Mouse (Mus musculus): ENCODE data around the gene Focad.
A peak's percentile ranks its signal among the peaks of the same experiment; 100 is the strongest.

Focad gene

GRCm38 (mm10) chr4:88218286-88218685 is 123.9 kb downstream of the Focad start:
- DNase-seq = no peak

- DNase-seq = no peak
These were observed 124.4 kb downstream of the Focad start for GRCm38 (mm10) chr4:88218797-88219196.

GRCm38 (mm10) chr4:88231375-88231774 is 136.9 kb downstream of the Focad start:
- DNase-seq = no peak

GRCm38 (mm10) chr4:88235941-88236340 is 141.5 kb downstream of the Focad start:
- DNase-seq = no peak

GRCm38 (mm10) chr4:88236926-88237756 is 142.7 kb downstream of the Focad start:
- no peak for DNase-seq

- no peak for DNase-seq
These were observed 143.9 kb downstream of the Focad start for GRCm38 (mm10) chr4:88238351-88238750.

GRCm38 (mm10) chr4:88243834-88244233 is 149.4 kb downstream of the Focad start:
- DNase-seq = no peak

- peak; percentile 3 for DNase-seq
These were observed 151.1 kb downstream of the Focad start for GRCm38 (mm10) chr4:88245494-88245893.

- DNase-seq = no peak
These were observed 166.9 kb downstream of the Focad start for GRCm38 (mm10) chr4:88261349-88261748.

- DNase-seq = no peak
These were observed 170.1 kb downstream of the Focad start for GRCm38 (mm10) chr4:88264536-88264935.

GRCm38 (mm10) chr4:88270408-88271067 is 176.1 kb downstream of the Focad start:
- no peak for DNase-seq

GRCm38 (mm10) chr4:88275571-88276041 is 181.2 kb downstream of the Focad start:
- DNase-seq = no peak

GRCm38 (mm10) chr4:88276058-88276734 is 181.8 kb downstream of the Focad start:
- no peak for DNase-seq

GRCm38 (mm10) chr4:88278524-88278923 is 184.1 kb downstream of the Focad start:
- DNase-seq = no peak

GRCm38 (mm10) chr4:88280536-88280935 is 186.1 kb downstream of the Focad start:
- no peak for DNase-seq

- DNase-seq = no peak
These were observed 201.1 kb downstream of the Focad start for GRCm38 (mm10) chr4:88295537-88295936.

- no peak for DNase-seq
These were observed 205.1 kb downstream of the Focad start for GRCm38 (mm10) chr4:88299551-88299950.

- DNase-seq = no peak
These were observed 206.6 kb downstream of the Focad start for GRCm38 (mm10) chr4:88300832-88301621.

- peak; percentile 21 for DNase-seq
These were observed 207.9 kb downstream of the Focad start for GRCm38 (mm10) chr4:88302291-88302690.

GRCm38 (mm10) chr4:88307691-88308090 is 213.3 kb downstream of the Focad start:
- no peak for DNase-seq

GRCm38 (mm10) chr4:88308342-88309116 is 214.1 kb downstream of the Focad start:
- DNase-seq = no peak

- peak; percentile 28 for DNase-seq
These were observed 215.2 kb downstream of the Focad start for GRCm38 (mm10) chr4:88309676-88310075.

Data from lung, postnatal 14 days (tissue).